Mouse (Mus musculus) kidney, adult 2 months (tissue): ENCODE data around the gene Dnlz.

Experiments
- CTCF ChIP-seq: fragments of 200-500 bp; conservative IDR thresholded peaks from 2 replicates; pipeline ENCODE4 v1.5.1; 2011; ENCODE audit warnings: low read depth, mild to moderate bottlenecking, control low read depth, low read length, moderate library complexity, mixed read lengths; ENCODE audit not compliant: insufficient read depth, insufficient read length
- POLR2A ChIP-seq: fragments of 200-500 bp; IDR thresholded peaks from one replicate; pipeline ENCODE4 v1.6.1; 2011; ENCODE audit warnings: low read depth, low read length, control low read depth

- TF ChIP-seq CTCF (no peak), POLR2A (no peak)
These were observed 49.9 kb downstream of the Dnlz start for GRCm38 (mm10) chr2:26302005-26302503.
